Mouse (Mus musculus) heart, embryonic 10.5 days (tissue): ENCODE measurements at regions not wholly inside any gene's neighbourhood (a gene's known extent, or its start where the extent isn't known, plus 50 kb on each side); places are given as distances from the start of the nearest gene placed in this dataset.
A peak's percentile ranks its signal among the peaks of the same experiment; 100 is the strongest.
"Not testable (repeated sequence)": the region's sequence is repeated elsewhere in the genome, so short reads cannot be mapped to it uniquely, and the experiment has no call there.

Source experiments
- DNase-seq: peaks from one replicate; pipeline ENCODE4 v3.0.0-alpha.2; 2017; ENCODE audit warnings: low spot score
- H3K27ac ChIP-seq: fragments of 300-500 bp; sonication (generic); 2 replicates; pipeline ENCODE4 v1.5.1; 2016; ENCODE audit warnings: mild to moderate bottlenecking
- H3K27me3 ChIP-seq: fragments of 300-500 bp; sonication (generic); 2 replicates; pipeline ENCODE4 v1.6.1; 2016; ENCODE audit warnings: mild to moderate bottlenecking; ENCODE audit not compliant: poor library complexity, insufficient read depth, severe bottlenecking
- H3K36me3 ChIP-seq: fragments of 300-500 bp; sonication (generic); 2 replicates; pipeline ENCODE4 v1.6.1; 2016; ENCODE audit warnings: mild to moderate bottlenecking, moderate library complexity
- H3K4me1 ChIP-seq: fragments of 300-500 bp; sonication (generic); 2 replicates; pipeline ENCODE4 v1.6.1; 2016; ENCODE audit warnings: mild to moderate bottlenecking
- H3K4me3 ChIP-seq: fragments of 300-500 bp; sonication (generic); 2 replicates; pipeline ENCODE4 v1.5.1; 2016; ENCODE audit warnings: mild to moderate bottlenecking, moderate library complexity
- H3K9me3 ChIP-seq: fragments of 300-500 bp; sonication (generic); 2 replicates; pipeline ENCODE4 v1.6.1; 2016; ENCODE audit warnings: mild to moderate bottlenecking, moderate library complexity
- WGBS: fragments of 180-500 bp; shearing (Covaris S2); methylation state at CpG from one replicate; pipeline ENCODE4 v1.1.7; 2016; 5-methylcytosine and 5-hydroxymethylcytosine counted together

GRCm38 (mm10) chr8:88814246-88814645 lies 117.4 kb downstream of the Cyld start:
- Histone ChIP-seq H3K27ac (no peak overlapping the region), H3K4me3 (no peak overlapping the region), H3K9me3 (no peaks in the 10 kb centered on the region), H3K4me1 (no peaks in the 10 kb centered on the region), H3K27me3 (peaks cover 45% of the 10 kb centered on the region), H3K36me3 (no peaks in the 10 kb centered on the region)
- 80% methylated on average over 6 of the region's 6 CpGs for WGBS
- peak; percentile 66 for DNase-seq

DNA sequence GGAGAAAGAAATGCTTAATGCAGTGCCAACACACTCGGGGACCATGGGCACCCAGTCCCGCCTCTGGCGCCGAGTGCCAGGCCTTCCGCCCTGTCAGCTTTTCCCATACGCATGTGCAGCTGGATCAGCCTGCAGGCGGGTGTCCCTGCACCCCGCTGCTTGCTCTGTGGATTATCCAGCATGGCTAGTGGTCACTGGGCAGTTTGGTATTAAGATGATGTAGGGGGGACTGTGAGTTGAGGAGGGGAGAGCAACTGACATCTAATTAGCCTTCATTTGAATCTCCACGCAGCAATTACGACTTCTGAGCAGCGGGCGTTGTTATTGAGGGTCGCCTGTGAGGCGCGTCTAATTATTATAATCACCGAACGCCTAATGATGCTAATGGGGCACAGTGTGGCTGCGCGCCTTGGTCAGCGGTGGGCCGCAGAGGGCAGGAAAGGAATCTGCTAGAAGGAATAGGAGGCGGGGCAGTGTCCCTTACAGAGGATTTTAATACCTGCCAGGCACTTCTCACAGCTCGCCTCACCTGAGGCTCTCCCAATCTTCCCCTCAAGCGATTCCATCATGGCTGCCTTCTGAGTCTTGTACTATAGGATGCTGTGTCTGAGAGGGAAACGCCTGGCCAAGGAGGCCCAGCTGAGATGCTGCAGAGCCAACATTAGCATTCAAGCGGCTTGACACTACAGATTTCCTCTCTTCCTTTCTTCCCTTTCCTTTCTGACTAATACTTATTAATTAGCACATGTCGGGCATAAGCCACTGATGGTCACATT lies 116.3 kb downstream of the Cyld start:
- Histone ChIP-seq H3K9me3 (no peaks in the 10 kb centered on the region), H3K36me3 (no peaks in the 10 kb centered on the region), H3K27me3 (peaks cover 47% of the 10 kb centered on the region), H3K4me3 (no peak overlapping the region), H3K4me1 (no peaks in the 10 kb centered on the region), H3K27ac (no peak overlapping the region)
- 70% methylated on average over 27 of the region's 27 CpGs for WGBS
- peak; percentile 51 for DNase-seq

- H3K27me3 ChIP-seq, H3K4me3 ChIP-seq, H3K9me3 ChIP-seq, H3K27ac ChIP-seq, H3K4me1 ChIP-seq, H3K36me3 ChIP-seq: not testable (repeated sequence)
- 91% methylated on average over 10 of the region's 10 CpGs for WGBS
- peak; percentile 16 for DNase-seq
These were observed 110.0 kb downstream of the Cyld start for GRCm38 (mm10) chr8:88806851-88807250.
